Mouse (Mus musculus) spleen, adult 2 months (tissue): ENCODE data around the gene Dclk2. TPM values are rescaled to one million over a fixed set of nuclear protein-coding genes. Genes with fewer than 3 reads are reported as not detected.

Source experiments
- DNase-seq, 2 experiments: peaks; one replicate each; pipeline versions ENCODE4 v3.0.0 to v3.0.0-alpha.2; 2012 to 2021; ENCODE audit warnings: low spot score in 2 of 2, low read depth in 1 of 2
- H3K27ac ChIP-seq: fragments of 200-500 bp; 2 replicates; pipeline ENCODE4 v1.5.1; 2012; ENCODE audit warnings: low read length, inconsistent platforms; ENCODE audit not compliant: insufficient read depth
- H3K27me3 ChIP-seq: fragments of 200-500 bp; 2 replicates; pipeline ENCODE4 v1.6.1; 2012; ENCODE audit warnings: mild to moderate bottlenecking, moderate library complexity, low read length, inconsistent platforms; ENCODE audit not compliant: control insufficient read depth, insufficient read depth
- H3K36me3 ChIP-seq: fragments of 200-500 bp; 2 replicates; pipeline ENCODE4 v1.6.1; 2012; ENCODE audit warnings: mild to moderate bottlenecking, low read length, inconsistent platforms; ENCODE audit not compliant: control insufficient read depth, insufficient read depth
- H3K4me1 ChIP-seq: fragments of 200-500 bp; 2 replicates; pipeline ENCODE4 v1.6.1; 2011; ENCODE audit warnings: inconsistent platforms; ENCODE audit not compliant: control insufficient read depth, insufficient read depth, insufficient read length
- H3K4me3 ChIP-seq: fragments of 200-500 bp; 2 replicates; pipeline ENCODE4 v1.5.1; 2011; ENCODE audit warnings: mild to moderate bottlenecking, inconsistent platforms; ENCODE audit not compliant: insufficient read depth, insufficient read length; ENCODE audit errors: extremely low read depth
- CTCF ChIP-seq: fragments of 200-500 bp; IDR thresholded peaks from 2 replicates; pipeline ENCODE4 v1.5.1; 2011; ENCODE audit warnings: mild to moderate bottlenecking, inconsistent platforms; ENCODE audit not compliant: insufficient read depth, insufficient read length, insufficient replicate concordance; ENCODE audit errors: extremely low read depth
- POLR2A ChIP-seq: fragments of 200-500 bp; IDR thresholded peaks from 2 replicates; pipeline ENCODE4 v1.6.1; 2011; ENCODE audit warnings: low read depth, low read length, inconsistent platforms
- WGBS: fragments of 180-500 bp; shearing (Covaris S2); methylation state at CpG from one replicate; pipeline ENCODE4 v1.1.7; 2018; 5-methylcytosine and 5-hydroxymethylcytosine counted together
- polyA plus RNA-seq: library from polyadenylated mRNA; depleted of rRNA; stranded (reverse); fragments of >200 nt; gene quantifications from 2 replicates; pipeline ENCODE4 v1.2.3, GENCODE M21; 2012

Gene Dclk2
- polyA plus RNA-seq, 1 experiment = 11.9 TPM

- DNase-seq = no peak
- H3K27me3 ChIP-seq = no peaks in the 10 kb centered on the region
- WGBS = 93% methylated on average over 12 of the region's 12 CpGs
- peaks cover 5% of the 10 kb centered on the region for H3K36me3 ChIP-seq
- H3K4me3 ChIP-seq = no peak overlapping the region
- TF ChIP-seq CTCF = no peak
- no peak for TF ChIP-seq POLR2A
- no peak overlapping the region for H3K27ac ChIP-seq
- no peaks in the 10 kb centered on the region for H3K4me1 ChIP-seq
Observed at GRCm38 (mm10) chr3:86786280-86786679, 134.4 kb downstream of the Dclk2 start.

- Histone ChIP-seq H3K4me1 (no peaks in the 10 kb centered on the region), H3K36me3 (peaks cover 6% of the 10 kb centered on the region), H3K27ac (no peak overlapping the region), H3K4me3 (no peak overlapping the region), H3K27me3 (no peaks in the 10 kb centered on the region)
- TF ChIP-seq CTCF (no peak), POLR2A (no peak)
- no peak for DNase-seq
- WGBS = 83% methylated on average over 11 of the region's 11 CpGs
Observed at GRCm38 (mm10) chr3:86784930-86785329, 135.7 kb downstream of the Dclk2 start.

GRCm38 (mm10) chr3:86784051-86784450, 136.6 kb downstream of the Dclk2 start:
- H3K4me3 ChIP-seq = no peak overlapping the region
- 88% methylated on average over 3 of the region's 3 CpGs for WGBS
- H3K4me1 ChIP-seq = no peaks in the 10 kb centered on the region
- DNase-seq = no peak
- H3K36me3 ChIP-seq = peaks cover 6% of the 10 kb centered on the region
- no peaks in the 10 kb centered on the region for H3K27me3 ChIP-seq
- TF ChIP-seq CTCF (no peak), POLR2A (no peak)
- no peak overlapping the region for H3K27ac ChIP-seq

DNA sequence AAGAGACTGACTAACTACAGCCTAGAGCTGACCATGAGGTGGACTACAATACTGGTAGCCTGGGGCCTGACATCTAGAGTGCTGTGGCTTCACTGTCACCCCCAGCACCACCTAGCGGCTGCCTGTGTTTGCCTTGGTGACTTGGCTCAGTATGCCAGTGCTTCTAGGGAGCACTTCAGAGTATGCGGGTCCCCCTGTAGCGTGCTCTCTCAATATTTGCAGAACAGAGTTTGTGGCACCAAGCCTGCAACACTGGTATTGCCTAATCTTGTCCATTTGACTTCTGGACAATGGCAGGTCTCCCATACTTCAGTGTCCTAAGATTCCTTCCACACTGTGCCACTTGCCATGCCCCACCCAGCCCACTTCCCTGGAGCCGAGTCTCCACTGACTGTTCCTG, 140.9 kb downstream of the Dclk2 start:
- peaks cover 4% of the 10 kb centered on the region for H3K4me1 ChIP-seq
- TF ChIP-seq CTCF = no peak
- no peak for TF ChIP-seq POLR2A
- no peak overlapping the region for H3K4me3 ChIP-seq
- H3K36me3 ChIP-seq = peaks cover 6% of the 10 kb centered on the region
- DNase-seq = no peak
- WGBS = 90% methylated on average over 4 of the region's 4 CpGs
- H3K27me3 ChIP-seq = no peaks in the 10 kb centered on the region
- no peak overlapping the region for H3K27ac ChIP-seq

- no peak for DNase-seq
- Histone ChIP-seq H3K36me3 (0 out of 2 replicates have a peak, but pooled peaks cover 2% of the 10 kb centered on the region), H3K27me3 (no peaks in the 10 kb centered on the region), H3K27ac (0 out of 2 replicates have a peak overlapping the region, but pooled peaks have one; percentile 10), H3K4me3 (no peak overlapping the region), H3K4me1 (peaks cover 14% of the 10 kb centered on the region)
- TF ChIP-seq CTCF (no peak), POLR2A (no peak)
- WGBS = 94% methylated on average over 6 of the region's 6 CpGs
Observed at GRCm38 (mm10) chr3:86775444-86775828, 145.2 kb downstream of the Dclk2 start.

GRCm38 (mm10) chr3:86774566-86775443, 145.8 kb downstream of the Dclk2 start:
- no peaks in the 10 kb centered on the region for H3K27me3 ChIP-seq
- DNase-seq = peak; percentile 19 to 50
- H3K4me3 ChIP-seq = no peak overlapping the region
- H3K4me1 ChIP-seq = peaks cover 14% of the 10 kb centered on the region
- TF ChIP-seq CTCF (no peak), POLR2A (no peak)
- 59% methylated on average over 14 of the region's 14 CpGs for whole genome bisulfite sequencing
- 0 out of 2 replicates have a peak, but pooled peaks cover 2% of the 10 kb centered on the region for H3K36me3 ChIP-seq
- 0 out of 2 replicates have a peak overlapping the region, but pooled peaks have one; percentile 10 for H3K27ac ChIP-seq

DNA sequence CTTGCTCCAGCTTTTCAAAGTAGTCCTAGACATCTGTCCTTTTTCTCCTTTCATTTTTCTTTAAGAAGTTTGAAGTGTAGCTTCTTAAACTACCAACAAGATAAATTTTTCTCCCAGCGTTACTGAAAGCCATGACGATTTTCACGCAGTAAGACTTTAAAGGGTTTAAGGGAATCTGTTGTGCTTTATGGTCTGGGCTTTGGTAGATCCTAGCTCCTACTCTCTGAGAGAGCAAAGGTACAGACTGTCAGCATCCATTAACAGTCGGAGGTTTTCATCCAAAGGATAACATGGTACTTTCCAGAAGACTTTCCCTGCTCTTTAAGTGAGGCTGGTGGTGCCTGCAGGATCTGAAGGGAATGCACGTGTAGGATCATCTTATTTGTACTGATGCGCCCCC, 151.7 kb downstream of the Dclk2 start:
- DNase-seq = no peak
- Histone ChIP-seq H3K27ac (no peak overlapping the region), H3K4me1 (peaks cover 5% of the 10 kb centered on the region; the same call in 1 of the 2 replicates), H3K4me3 (no peak overlapping the region), H3K36me3 (no peaks in the 10 kb centered on the region), H3K27me3 (no peaks in the 10 kb centered on the region)
- 90% methylated on average over 6 of the region's 6 CpGs for WGBS
- TF ChIP-seq POLR2A (no peak), CTCF (no peak)
